Mouse (Mus musculus) MEL (cell line): ENCODE data around the gene Gm10309. TPM values are rescaled to one million over a fixed set of nuclear protein-coding genes. Genes with fewer than 3 reads are reported as not detected.

Experiments
- DNase-seq: peaks from one replicate; pipeline ENCODE4 v3.0.0; 2011; ENCODE audit warnings: low read depth, low spot score
- H3K27ac ChIP-seq: 2 replicates; pipeline ENCODE4 v1.5.1; 2012; ENCODE audit warnings: low read depth, mild to moderate bottlenecking, control low read depth, low read length, moderate library complexity; ENCODE audit not compliant: control insufficient read depth
- H3K27me3 ChIP-seq, 2 experiments: fragments of 150-350 bp in 1 of 2; sonication (generic) in 1 of 2; 2 replicates each; pipeline ENCODE4 v1.6.1; 2012; ENCODE audit warnings: low read length in 2 of 2, mild to moderate bottlenecking in 2 of 2, improper control_type of control experiment in 1 of 2, moderate library complexity in 1 of 2; ENCODE audit not compliant: insufficient read depth in 2 of 2, control insufficient read depth in 1 of 2
- H3K36me3 ChIP-seq, 2 experiments: 2 replicates each; pipeline ENCODE4 v1.6.1; 2012 to 2014; ENCODE audit warnings: low read length in 2 of 2, improper control_type of control experiment in 1 of 2, inconsistent platforms in 1 of 2, mild to moderate bottlenecking in 1 of 2; ENCODE audit not compliant: insufficient read depth in 2 of 2, control insufficient read depth in 1 of 2
- H3K4me1 ChIP-seq, 2 experiments: fragments of 150-350 bp in 1 of 2; sonication (generic) in 1 of 2; 2 replicates each; pipeline ENCODE4 v1.6.1; 2012; ENCODE audit warnings: low read length in 2 of 2, improper control_type of control experiment in 1 of 2, mild to moderate bottlenecking in 1 of 2; ENCODE audit not compliant: insufficient read depth in 2 of 2, control insufficient read depth in 1 of 2
- H3K4me3 ChIP-seq, 2 experiments: fragments of 150-350 bp in 1 of 2; sonication (generic) in 1 of 2; 2 replicates each; pipeline ENCODE4 v1.5.1; 2012; ENCODE audit warnings: low read depth in 2 of 2, low read length in 2 of 2, mild to moderate bottlenecking in 2 of 2, moderate library complexity in 2 of 2, control low read depth in 1 of 2, improper control_type of control experiment in 1 of 2; ENCODE audit not compliant: control insufficient read depth in 1 of 2, insufficient read depth in 1 of 2
- H3K79me2 ChIP-seq: 2 replicates; pipeline ENCODE4 v1.6.1; 2012; ENCODE audit warnings: mild to moderate bottlenecking, low read length, moderate library complexity; ENCODE audit not compliant: control insufficient read depth, poor library complexity, insufficient read depth
- H3K9ac ChIP-seq: 2 replicates; pipeline ENCODE4 v1.6.1; 2012; ENCODE audit warnings: low read depth, mild to moderate bottlenecking, control low read depth, low read length, moderate library complexity; ENCODE audit not compliant: control insufficient read depth, poor library complexity, severe bottlenecking
- H3K9me3 ChIP-seq: fragments of 150-350 bp; sonication (generic); replicated peaks from 2 replicates; pipeline ENCODE4 v1.6.1; 2012; ENCODE audit warnings: mild to moderate bottlenecking, low read length, improper control_type of control experiment, moderate library complexity; ENCODE audit not compliant: insufficient read depth
- BHLHE40 ChIP-seq: IDR thresholded peaks from 2 replicates; pipeline ENCODE4 v1.6.1; 2012; ENCODE audit warnings: low read depth, mild to moderate bottlenecking, inconsistent platforms, low read length, improper control_type of control experiment, borderline replicate concordance
- CHD2 ChIP-seq: IDR thresholded peaks from 2 replicates; pipeline ENCODE4 v1.6.1; 2011; ENCODE audit warnings: low read length, improper control_type of control experiment
- CTCF ChIP-seq, 3 experiments: IDR thresholded peaks in 2 of 3; conservative IDR thresholded peaks in 1 of 3; 2 replicates each; pipeline ENCODE4 v1.5.1; 2011 to 2012; ENCODE audit warnings: low read length in 3 of 3, low read depth in 2 of 3, mild to moderate bottlenecking in 2 of 3, improper control_type of control experiment in 1 of 3, inconsistent platforms in 1 of 3, mixed read lengths in 1 of 3, moderate library complexity in 1 of 3; ENCODE audit not compliant: control insufficient read depth in 1 of 3, insufficient read depth in 1 of 3, poor library complexity in 1 of 3, severe bottlenecking in 1 of 3
- ELF1 ChIP-seq: IDR thresholded peaks from 2 replicates; pipeline ENCODE4 v1.6.1; 2014; ENCODE audit warnings: low read depth, mild to moderate bottlenecking, inconsistent platforms, low read length, improper control_type of control experiment, moderate library complexity
- ETS1 ChIP-seq: IDR thresholded peaks from 2 replicates; pipeline ENCODE4 v1.6.1; 2012; ENCODE audit warnings: low read depth, mild to moderate bottlenecking, inconsistent platforms, low read length, improper control_type of control experiment, moderate library complexity
- GABPA ChIP-seq: IDR thresholded peaks from 2 replicates; pipeline ENCODE4 v1.6.1; 2012; ENCODE audit warnings: low read depth, mild to moderate bottlenecking, inconsistent platforms, low read length, improper control_type of control experiment, moderate library complexity
- HCFC1 ChIP-seq: IDR thresholded peaks from 2 replicates; pipeline ENCODE4 v1.6.1; 2012; ENCODE audit warnings: low read depth, mild to moderate bottlenecking, inconsistent platforms, low read length, improper control_type of control experiment, moderate library complexity
- MAFK ChIP-seq: IDR thresholded peaks from 2 replicates; pipeline ENCODE4 v1.6.1; 2011; ENCODE audit warnings: low read depth, mild to moderate bottlenecking, low read length, improper control_type of control experiment, borderline replicate concordance
- MAZ ChIP-seq: IDR thresholded peaks from 2 replicates; pipeline ENCODE4 v1.6.1; 2012; ENCODE audit warnings: low read depth, mild to moderate bottlenecking, inconsistent platforms, low read length, improper control_type of control experiment
- NELFE ChIP-seq: IDR thresholded peaks from 2 replicates; pipeline ENCODE4 v1.6.1; 2011; ENCODE audit warnings: low read depth, low read length, improper control_type of control experiment
- NRF1 ChIP-seq: IDR thresholded peaks from 2 replicates; pipeline ENCODE4 v1.6.1; 2014; ENCODE audit warnings: low read depth, mild to moderate bottlenecking, inconsistent platforms, low read length, improper control_type of control experiment, moderate library complexity; ENCODE audit not compliant: poor library complexity, insufficient read depth, severe bottlenecking
- POLR2A ChIP-seq, 2 experiments: IDR thresholded peaks; 2 replicates each; pipeline ENCODE4 v1.6.1; 2011 to 2012; ENCODE audit warnings: low read length in 2 of 2, mild to moderate bottlenecking in 2 of 2, control low read depth in 1 of 2, improper control_type of control experiment in 1 of 2, low read depth in 1 of 2, moderate library complexity in 1 of 2; ENCODE audit not compliant: control insufficient read depth in 1 of 2, insufficient read depth in 1 of 2, poor library complexity in 1 of 2
- RAD21 ChIP-seq: IDR thresholded peaks from 2 replicates; pipeline ENCODE4 v1.6.1; 2011; ENCODE audit warnings: mild to moderate bottlenecking, low read depth, low read length, improper control_type of control experiment
- SMC3 ChIP-seq: IDR thresholded peaks from 2 replicates; pipeline ENCODE4 v1.6.1; 2011; ENCODE audit warnings: low read depth, low read length, improper control_type of control experiment
- TBP ChIP-seq: IDR thresholded peaks from 2 replicates; pipeline ENCODE4 v1.8.0; 2011; ENCODE audit warnings: low read depth, low read length, improper control_type of control experiment
- UBTF ChIP-seq: IDR thresholded peaks from 2 replicates; pipeline ENCODE4 v1.6.1; 2012; ENCODE audit warnings: low read depth, mild to moderate bottlenecking, inconsistent platforms, low read length, improper control_type of control experiment, moderate library complexity, borderline replicate concordance; ENCODE audit not compliant: insufficient read depth
- USF1 ChIP-seq: IDR thresholded peaks from 2 replicates; pipeline ENCODE4 v1.6.1; 2014; ENCODE audit warnings: low read depth, mild to moderate bottlenecking, inconsistent platforms, low read length, improper control_type of control experiment, moderate library complexity
- ZC3H11A ChIP-seq: IDR thresholded peaks from 2 replicates; pipeline ENCODE4 v1.6.1; 2012; ENCODE audit warnings: low read depth, mild to moderate bottlenecking, inconsistent platforms, low read length, improper control_type of control experiment
- ZMIZ1 ChIP-seq: IDR thresholded peaks from 2 replicates; pipeline ENCODE4 v1.6.1; 2012; ENCODE audit warnings: low read depth, mild to moderate bottlenecking, inconsistent platforms, low read length, improper control_type of control experiment, moderate library complexity
- polyA plus RNA-seq, 2 experiments: library from polyadenylated mRNA; stranded (reverse) in 1 of 2; unstranded in 1 of 2; fragments of >175 nt in 1 of 2; fragments of >200 nt in 1 of 2; gene quantifications; 2 replicates each; pipeline versions ENCODE4 v1.2.1 to v1.2.4; 2012; ENCODE audit warnings: low replicate concordance in 2 of 2, low read depth in 1 of 2; ENCODE audit not compliant: insufficient read length in 2 of 2, insufficient read depth in 1 of 2, missing spikeins in 1 of 2
- total RNA-seq: library from RNA; depleted of rRNA; stranded (reverse); fragments of 300-350 nt; gene quantifications from 2 replicates; pipeline ENCODE4 v1.2.3, GENCODE M21; 2012

Gene Gm10309
- total and polyA plus RNA-seq, 3 experiments, result 0.06 TPM; not detected in 2

- Histone ChIP-seq H3K4me3 (no peak overlapping the region), H3K36me3 (no peaks in the 10 kb centered on the region), H3K27ac (no peak overlapping the region), H3K79me2 (no peaks in the 10 kb centered on the region), H3K4me1 (no peaks in the 10 kb centered on the region), H3K27me3 (no peaks in the 10 kb centered on the region), H3K9ac (no peak overlapping the region)
- no peak for TF ChIP-seq USF1
- TF ChIP-seq RAD21, result no peak
- no peak for TF ChIP-seq MAFK
- no peak for TF ChIP-seq TBP
- TF ChIP-seq BHLHE40, result no peak
- TF ChIP-seq NRF1, result no peak
- TF ChIP-seq HCFC1, result no peak
- no peak for TF ChIP-seq MAZ
- TF ChIP-seq NELFE, result no peak
- TF ChIP-seq POLR2A (IDR thresholded peaks at IDR 0.05; ENCODE audit: control insufficient read depth in 1 of 2, insufficient read depth in 1 of 2, low read depth in 1 of 2, low read length in 2 of 2, poor library complexity in 1 of 2), result no peak
- TF ChIP-seq ETS1, result no peak
- no peak for TF ChIP-seq ZMIZ1
- TF ChIP-seq GABPA, result no peak
- no peak for TF ChIP-seq UBTF
- no peak for TF ChIP-seq CHD2
- no peak for TF ChIP-seq SMC3
- TF ChIP-seq, all 39 proteins: peak for 0
- DNase-seq, result no peak
- H3K9me3 ChIP-seq, result no peaks in the 10 kb centered on the region
These were observed 28.4 kb downstream of the Gm10309 start for GRCm38 (mm10) chr17:86476674-86477073.

DNA sequence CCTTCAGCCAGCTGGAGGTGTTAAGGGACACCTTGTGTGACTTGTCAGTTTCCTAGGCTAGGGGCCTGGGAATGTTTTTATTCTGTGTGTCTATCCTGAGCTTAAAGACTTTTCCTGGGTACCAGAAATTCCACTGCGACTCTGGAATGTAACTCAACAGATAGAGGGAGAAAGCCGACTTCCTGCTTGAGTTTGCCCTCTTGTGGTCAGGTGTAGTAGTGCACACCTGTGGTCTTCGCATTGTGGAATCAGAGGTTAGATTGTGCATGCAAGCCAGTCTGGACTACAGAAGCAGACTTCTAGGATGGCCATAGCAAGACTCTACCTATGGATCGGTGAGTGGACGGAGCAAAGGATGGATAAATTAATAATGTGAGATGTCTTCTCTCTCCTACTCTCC is 33.3 kb downstream of the Gm10309 start:
- no peaks in the 10 kb centered on the region for H3K36me3 ChIP-seq
- H3K27me3 ChIP-seq, result no peaks in the 10 kb centered on the region
- DNase-seq, result peak; percentile 24
- H3K9me3 ChIP-seq, result no peaks in the 10 kb centered on the region
- no peak overlapping the region for H3K4me3 ChIP-seq
- H3K79me2 ChIP-seq, result no peaks in the 10 kb centered on the region
- H3K4me1 ChIP-seq, result no peaks in the 10 kb centered on the region; a peak in 1 of 4 replicates
- TF ChIP-seq NELFE (no peak), SMC3 (peak; percentile 68), RAD21 (peak; percentile 54), CTCF (IDR thresholded peaks at IDR 0.05 in 2 of 3, conservative IDR thresholded peaks at IDR 0.05 in 1 of 3; ENCODE audit: control insufficient read depth in 1 of 3, insufficient read depth in 1 of 3, low read depth in 2 of 3, low read length in 3 of 3, poor library complexity in 1 of 3, severe bottlenecking in 1 of 3) (peak; percentile 61 to 83 (median 67)), ZC3H11A (peak; percentile 58), TBP (no peak), MAZ (no peak), ELF1 (peak; percentile 33; the same call in 1 of the 2 replicates), CHD2 (no peak), USF1 (no peak)
- no peak overlapping the region for H3K27ac ChIP-seq
- no peak overlapping the region for H3K9ac ChIP-seq
